Mouse (Mus musculus): Measurements from ENCODE around the gene Ap1m1. TPM values are rescaled to one million over a fixed set of nuclear protein-coding genes. Genes with fewer than 3 reads are reported as not detected.

Gene Ap1m1
- polyA plus RNA-seq, 1 experiment from 2014 or later, result 211 TPM

GRCm38 (mm10) chr8:72218781-72219540 lies 20.9 kb upstream of the Ap1m1 start:
- H3K4me1 ChIP-seq, result peaks cover 10% of the 10 kb centered on the region
- H3K9me3 ChIP-seq (replicated peaks), result no peaks in the 10 kb centered on the region
- H3K4me3 ChIP-seq, result peak overlapping the region; percentile 64
- no peak overlapping the region for H3K9ac ChIP-seq
- H3K27ac ChIP-seq, result no peak overlapping the region
- peak overlapping the region; percentile 82 for H3K4me2 ChIP-seq
- peaks cover 22% of the 10 kb centered on the region for H3K27me3 ChIP-seq
- peaks cover 27% of the 10 kb centered on the region for H3K36me3 ChIP-seq (ENCODE audit: poor library complexity, severe bottlenecking)
- WGBS, result 81% methylated on average over 10 of the region's 10 CpGs
- peak; percentile 25 for ATAC-seq

GRCm38 (mm10) chr8:72219541-72220363 lies 20.1 kb upstream of the Ap1m1 start, which contains the start of gene Fam32a:
Fam32a (plus strand) TSS chr8:72219730.
- no peaks in the 10 kb centered on the region for H3K9me3 ChIP-seq (replicated peaks)
- H3K4me3 ChIP-seq, result peak within 1 kb of the TSS; percentile 64
- H3K27me3 ChIP-seq, result peaks cover 20% of the 10 kb centered on the region
- peak; percentile 99 for ATAC-seq
- 14% methylated on average over 39 of the region's 39 CpGs for WGBS
- H3K9ac ChIP-seq, result peak within 1 kb of the TSS; percentile 75
- H3K27ac ChIP-seq, result peak within 1 kb of the TSS; percentile 79
- peak within 1 kb of the TSS; percentile 82 for H3K4me2 ChIP-seq
- H3K36me3 ChIP-seq (ENCODE audit: poor library complexity, severe bottlenecking), result peaks cover 30% of the 10 kb centered on the region
- peaks cover 10% of the 10 kb centered on the region for H3K4me1 ChIP-seq

DNA sequence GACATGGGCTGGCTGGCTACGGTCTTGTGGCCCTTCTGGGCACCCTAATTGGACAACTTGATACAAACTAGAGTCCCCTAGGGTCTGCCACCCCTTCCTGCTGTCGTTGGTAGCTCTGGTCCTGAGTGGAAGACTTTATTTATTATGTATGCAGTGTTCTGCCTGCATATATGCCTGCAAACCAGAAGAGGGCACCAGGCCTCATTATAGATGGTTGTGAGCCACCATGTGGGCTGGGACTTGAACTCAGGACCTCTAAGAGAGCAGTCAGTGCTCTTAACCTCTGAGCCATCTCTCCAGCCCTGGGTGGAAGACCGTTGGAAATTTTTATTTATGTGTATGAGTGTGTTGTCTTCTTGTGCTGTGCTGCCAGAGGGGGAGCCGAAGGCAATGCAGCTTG lies 19.1 kb upstream of the Ap1m1 start:
- Histone ChIP-seq H3K9me3 (replicated peaks) (no peaks in the 10 kb centered on the region), H3K27me3 (peaks cover 13% of the 10 kb centered on the region), H3K4me1 (peaks cover 10% of the 10 kb centered on the region), H3K4me2 (peak overlapping the region; percentile 82), H3K36me3 (ENCODE audit: poor library complexity, severe bottlenecking) (peaks cover 30% of the 10 kb centered on the region), H3K4me3 (peak overlapping the region; percentile 64), H3K27ac (no peak overlapping the region), H3K9ac (peak overlapping the region; percentile 75; the same call in 1 of the 2 replicates)
- WGBS, result 87% methylated on average over 4 of the region's 4 CpGs
- no peak for ATAC-seq

- Histone ChIP-seq H3K27ac (no peak overlapping the region), H3K4me2 (no peak overlapping the region), H3K9me3 (replicated peaks) (no peaks in the 10 kb centered on the region), H3K27me3 (peaks cover 2% of the 10 kb centered on the region; the same call in 1 of the 2 replicates), H3K4me1 (peaks cover 10% of the 10 kb centered on the region), H3K36me3 (ENCODE audit: poor library complexity, severe bottlenecking) (peaks cover 30% of the 10 kb centered on the region), H3K9ac (no peak overlapping the region), H3K4me3 (no peak overlapping the region)
- WGBS, result 91% methylated on average over 5 of the region's 5 CpGs
- ATAC-seq, result no peak
Measured at GRCm38 (mm10) chr8:72222656-72223055, 17.2 kb upstream of the Ap1m1 start.

- Histone ChIP-seq H3K9me3 (replicated peaks) (no peaks in the 10 kb centered on the region), H3K27me3 (no peaks in the 10 kb centered on the region), H3K36me3 (ENCODE audit: poor library complexity, severe bottlenecking) (peaks cover 30% of the 10 kb centered on the region), H3K4me1 (peaks cover 26% of the 10 kb centered on the region), H3K27ac (peak overlapping the region; percentile 94), H3K4me2 (peak overlapping the region; percentile 75), H3K9ac (peak overlapping the region; percentile 78), H3K4me3 (peak overlapping the region; percentile 72)
- no peak for ATAC-seq
- under 1% methylated on average over 24 of the region's 24 CpGs for WGBS
Measured at GRCm38 (mm10) chr8:72240403-72240763, 565 bp downstream of the Ap1m1 start.

GRCm38 (mm10) chr8:72240951-72241350 lies 1.1 kb downstream of the Ap1m1 start:
- ATAC-seq, result no peak
- H3K36me3 ChIP-seq (ENCODE audit: poor library complexity, severe bottlenecking), result peaks cover 35% of the 10 kb centered on the region

DNA sequence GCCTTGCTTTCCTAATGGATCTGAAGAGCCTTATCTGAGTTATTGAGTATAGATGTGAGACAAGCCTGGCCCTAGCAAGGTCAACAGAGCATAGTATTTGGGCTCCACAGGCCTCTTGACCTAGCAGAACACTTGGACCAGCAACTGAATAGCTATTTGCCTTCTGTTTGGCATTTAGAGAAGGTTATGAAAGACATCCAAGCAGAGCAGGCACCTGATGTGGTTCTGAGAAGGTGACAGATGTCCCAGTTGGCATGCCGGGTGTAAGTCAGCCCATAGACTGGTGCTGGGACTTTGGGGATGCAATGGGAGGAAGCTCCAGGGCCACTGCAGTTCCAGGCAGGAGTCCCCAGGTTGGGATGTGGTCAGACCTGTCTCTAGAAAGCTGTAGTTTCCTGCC lies 2.4 kb downstream of the Ap1m1 start:
- Histone ChIP-seq H3K36me3 (ENCODE audit: poor library complexity, severe bottlenecking) (peaks cover 47% of the 10 kb centered on the region), H3K4me2 (no peak overlapping the region), H3K9me3 (replicated peaks) (no peaks in the 10 kb centered on the region), H3K27ac (no peak overlapping the region), H3K4me3 (no peak overlapping the region), H3K9ac (no peak overlapping the region), H3K4me1 (peaks cover 26% of the 10 kb centered on the region), H3K27me3 (no peaks in the 10 kb centered on the region)
- 95% methylated on average over 1 of the region's 1 CpGs for WGBS
- ATAC-seq, result no peak

More at GRCm38 (mm10) chr8:72240951-72241350, 1.1 kb downstream of the Ap1m1 start:
- Histone ChIP-seq H3K4me1 (peaks cover 26% of the 10 kb centered on the region), H3K27ac (peak overlapping the region; percentile 94; the same call in 1 of the 2 replicates), H3K27me3 (no peaks in the 10 kb centered on the region), H3K4me3 (peak overlapping the region; percentile 72), H3K9me3 (replicated peaks) (no peaks in the 10 kb centered on the region), H3K9ac (peak overlapping the region; percentile 78), H3K4me2 (peak overlapping the region; percentile 75)
- 64% methylated on average over 7 of the region's 7 CpGs for WGBS

GRCm38 (mm10) chr8:72244610-72245009 lies 4.8 kb downstream of the Ap1m1 start:
- Histone ChIP-seq H3K36me3 (ENCODE audit: poor library complexity, severe bottlenecking) (peaks cover 60% of the 10 kb centered on the region), H3K4me2 (no peak overlapping the region), H3K27me3 (no peaks in the 10 kb centered on the region), H3K4me1 (peaks cover 22% of the 10 kb centered on the region), H3K9ac (no peak overlapping the region), H3K9me3 (replicated peaks) (no peaks in the 10 kb centered on the region), H3K27ac (no peak overlapping the region), H3K4me3 (no peak overlapping the region)
- no peak for ATAC-seq
- 93% methylated on average over 2 of the region's 2 CpGs for WGBS

- peak; percentile 17; the same call in 1 of the 2 replicates for ATAC-seq
- H3K9ac ChIP-seq, result no peak overlapping the region
- H3K36me3 ChIP-seq (ENCODE audit: poor library complexity, severe bottlenecking), result peaks cover 45% of the 10 kb centered on the region
- WGBS, result 52% methylated on average over 7 of the region's 7 CpGs
- no peak overlapping the region for H3K4me3 ChIP-seq
- H3K4me2 ChIP-seq, result no peak overlapping the region
- no peaks in the 10 kb centered on the region for H3K9me3 ChIP-seq (replicated peaks)
- H3K4me1 ChIP-seq, result no peaks in the 10 kb centered on the region
- H3K27me3 ChIP-seq, result no peaks in the 10 kb centered on the region
- H3K27ac ChIP-seq, result no peak overlapping the region
Measured at GRCm38 (mm10) chr8:72257171-72257901, 17.5 kb downstream of the Ap1m1 start.

GRCm38 (mm10) chr8:72257902-72258238 lies 18.1 kb downstream of the Ap1m1 start:
- Histone ChIP-seq H3K27me3 (no peaks in the 10 kb centered on the region), H3K4me3 (no peak overlapping the region), H3K4me2 (no peak overlapping the region), H3K9me3 (replicated peaks) (no peaks in the 10 kb centered on the region), H3K4me1 (no peaks in the 10 kb centered on the region), H3K36me3 (ENCODE audit: poor library complexity, severe bottlenecking) (peaks cover 40% of the 10 kb centered on the region), H3K9ac (no peak overlapping the region), H3K27ac (no peak overlapping the region)
- no peak for ATAC-seq
- 96% methylated on average over 1 of the region's 1 CpGs for WGBS

DNA sequence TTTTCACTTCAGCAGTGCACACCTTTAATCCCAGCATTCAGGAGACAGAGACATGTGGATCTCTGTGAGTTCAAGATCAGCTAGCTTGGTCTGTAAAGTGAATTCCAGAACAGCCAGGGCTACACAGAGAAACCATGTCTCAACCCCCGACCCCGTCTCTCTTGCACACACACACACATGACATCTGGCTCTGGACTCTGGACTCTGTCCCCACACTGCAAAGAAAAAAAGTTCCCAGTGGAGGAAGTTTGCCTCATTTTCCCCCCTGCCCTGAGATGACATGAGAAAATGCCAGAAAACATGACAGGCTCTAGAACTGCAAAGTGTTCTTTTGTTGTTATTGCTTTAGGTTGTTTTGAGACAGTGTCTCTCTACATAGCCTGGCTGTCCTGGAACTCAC lies 20.0 kb downstream of the Ap1m1 start:
- ATAC-seq, result no peak
- Histone ChIP-seq H3K4me3 (no peak overlapping the region), H3K9ac (no peak overlapping the region), H3K4me1 (no peaks in the 10 kb centered on the region), H3K9me3 (replicated peaks) (no peaks in the 10 kb centered on the region), H3K27me3 (no peaks in the 10 kb centered on the region), H3K36me3 (ENCODE audit: poor library complexity, severe bottlenecking) (peaks cover 20% of the 10 kb centered on the region), H3K27ac (no peak overlapping the region), H3K4me2 (no peak overlapping the region)
- WGBS, result 68% methylated on average over 2 of the region's 2 CpGs

GRCm38 (mm10) chr8:72260585-72260984 lies 20.8 kb downstream of the Ap1m1 start:
- 59% methylated on average over 4 of the region's 4 CpGs for WGBS
- no peak overlapping the region for H3K4me3 ChIP-seq

More at GRCm38 (mm10) chr8:72260585-72260984, 20.8 kb downstream of the Ap1m1 start:
- Histone ChIP-seq H3K36me3 (ENCODE audit: poor library complexity, severe bottlenecking) (peaks cover 13% of the 10 kb centered on the region), H3K4me1 (no peaks in the 10 kb centered on the region), H3K9me3 (replicated peaks) (no peaks in the 10 kb centered on the region), H3K27me3 (no peaks in the 10 kb centered on the region), H3K27ac (no peak overlapping the region), H3K4me2 (no peak overlapping the region), H3K9ac (no peak overlapping the region)
- ATAC-seq, result 0 out of 2 replicates have a peak, but pooled peaks have one; percentile 6

Measured in forebrain, embryonic 13.5 days (tissue).